Mouse (Mus musculus) central nervous system, embryonic 11.5 days (tissue): Measurements from ENCODE around the gene Prl3b1. TPM values are rescaled to one million over a fixed set of nuclear protein-coding genes. Genes with fewer than 3 reads are reported as not detected.

Source experiments
- polyA plus RNA-seq: library from polyadenylated mRNA; depleted of rRNA; stranded (reverse); fragments of >200 nt; gene quantifications from 2 replicates; pipeline ENCODE4 v1.2.3, GENCODE M21; 2012; rRNA removed

Gene Prl3b1
- 0.65 and 2.2 TPM in 2 replicates for polyA plus RNA-seq

GRCm38 (mm10) chr13:27241547-27241946 is at the start of gene Prl3b1:
Gene Prl3b1 (plus strand): TSS chr13:27241847.

GRCm38 (mm10) chr13:27196359-27196758 is 45.3 kb upstream of the Prl3b1 start, which contains the start of gene Prl3c1:
Gene Prl3c1 (plus strand): TSS chr13:27196659.

DNA sequence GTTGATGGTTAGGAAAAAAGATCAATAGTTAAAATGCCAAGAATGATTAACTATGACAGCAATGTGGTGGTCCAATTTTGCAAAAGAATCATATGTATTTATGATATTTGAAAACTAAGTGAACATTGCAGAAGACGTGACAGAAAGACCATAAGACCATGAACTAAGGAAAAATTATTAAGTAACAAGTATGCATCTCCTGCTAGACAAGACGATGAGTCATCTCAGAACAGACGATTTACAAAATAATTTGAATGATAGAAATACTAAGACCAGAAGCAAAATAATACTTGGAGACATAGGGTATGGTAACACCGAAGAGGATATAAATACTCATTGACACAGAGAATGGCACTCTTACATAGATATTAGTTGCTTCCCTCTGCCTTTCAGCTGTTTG is 17.5 kb downstream of the Prl3b1 start, which contains the start of gene Prl3a1:
Gene Prl3a1, plus strand, starts transcription at position 301 of the 400 bp plus-strand sequence.

Other genes with a start within 250 kb of the Prl3b1 start
- gene Prl, start 184.3 kb upstream of the Prl3b1 start, polyA plus RNA-seq = not detected in 2 replicates
- not detected in 2 replicates for gene Prl3d1, start 147.7 kb upstream of the Prl3b1 start, polyA plus RNA-seq
- not detected in 2 replicates for gene Prl3d2, start 120.1 kb upstream of the Prl3b1 start, polyA plus RNA-seq
- not detected in 2 replicates for gene Prl3d3, start 85.1 kb upstream of the Prl3b1 start, polyA plus RNA-seq
- gene Prl3c1, start 45.2 kb upstream of the Prl3b1 start, polyA plus RNA-seq = not detected in 2 replicates
- not detected in 2 replicates for gene Prl3a1, start 17.6 kb downstream of the Prl3b1 start, polyA plus RNA-seq
- gene Prl6a1, start 70.8 kb downstream of the Prl3b1 start, polyA plus RNA-seq = not detected in 2 replicates
- gene Prl8a2, start 103.8 kb downstream of the Prl3b1 start, polyA plus RNA-seq = 1.0 TPM in 1 of 2 replicates, not detected in the other
- gene Prl2b1, start 149.0 kb downstream of the Prl3b1 start, polyA plus RNA-seq = 0.34 TPM in 1 of 2 replicates, not detected in the other
- gene Prl8a6, start 196.8 kb downstream of the Prl3b1 start, polyA plus RNA-seq = 0.11 TPM in 1 of 2 replicates, not detected in the other